ENCODE assay signal across 8 mouse cellular contexts in the genomic region with DNA sequence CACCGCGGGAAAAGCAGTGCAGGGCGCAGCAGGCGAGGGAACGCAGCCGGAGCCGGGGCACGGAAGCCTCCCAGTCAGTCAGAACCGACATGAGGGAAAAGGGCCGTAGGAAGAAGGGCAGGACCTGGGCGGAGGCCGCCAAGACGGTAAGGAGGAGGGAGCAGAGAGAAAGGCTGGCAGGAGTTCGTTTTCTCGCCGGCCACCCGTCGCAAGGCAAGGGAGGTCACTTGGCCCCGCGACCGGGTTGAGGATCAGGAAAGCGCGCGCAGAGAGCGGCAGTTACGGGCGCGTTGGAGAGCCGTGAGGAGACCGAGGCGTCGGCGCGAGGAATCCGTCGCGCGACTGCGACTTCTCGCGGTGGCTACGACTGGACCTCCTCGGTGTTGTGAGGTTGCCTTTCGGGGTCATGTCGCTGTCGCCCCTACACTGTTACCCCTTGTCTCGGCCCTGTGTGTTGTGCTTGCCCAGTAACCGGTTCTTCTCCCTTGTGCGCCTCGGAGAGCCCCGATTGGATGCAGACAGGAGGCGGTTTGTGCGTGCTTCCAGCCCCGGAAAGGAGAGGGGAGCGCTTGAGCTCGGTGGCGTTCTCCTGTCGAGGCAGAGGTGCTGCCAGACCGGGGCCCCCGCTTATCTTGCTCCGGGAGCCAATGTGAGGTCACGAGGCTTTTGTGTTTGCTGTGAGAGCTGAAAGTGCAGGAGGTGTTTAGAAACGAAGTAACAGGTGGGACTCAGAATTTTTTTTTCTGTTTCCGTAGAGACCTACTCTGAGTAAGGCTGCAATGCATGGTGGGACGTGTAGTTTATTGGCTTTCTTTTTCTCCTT. TPM values are rescaled to one million over a fixed set of nuclear protein-coding genes. Genes with fewer than 3 reads are reported as not detected.
DNase-seq lines count a peak whose midpoint lies in the region; ATAC-seq and TF ChIP-seq lines count a peak whose summit lies in the region.

No protein-coding gene starts in this region.

- H3K9ac ChIP-seq in forebrain, embryonic 12.5 days: peak overlapping the region; percentile 89
- peak overlapping the region; percentile 99 for H3K9ac ChIP-seq in heart, embryonic 16.5 days (ENCODE audit: low read length)
- H3K9ac ChIP-seq in liver, embryonic 15.5 days: peak overlapping the region; percentile 98
- peak overlapping the region; percentile 87 for H3K9ac ChIP-seq in neural tube, embryonic 11.5 days (ENCODE audit: low read length)
- H3K9ac ChIP-seq in stomach, embryonic 16.5 days (ENCODE audit: low read length): peak overlapping the region; percentile 98

- no peaks in the 10 kb centered on the region for H3K9me3 ChIP-seq in E14TG2a.4 (ENCODE audit: low read length)
- H3K9me3 ChIP-seq in forebrain, embryonic 12.5 days: no peaks in the 10 kb centered on the region
- no peaks in the 10 kb centered on the region for H3K9me3 ChIP-seq in heart, embryonic 16.5 days (replicated peaks; ENCODE audit: control insufficient read depth, low read length)
- no peaks in the 10 kb centered on the region for H3K9me3 ChIP-seq in liver, embryonic 15.5 days (replicated peaks)
- H3K9me3 ChIP-seq in neural tube, embryonic 11.5 days (ENCODE audit: control insufficient read depth, low read length): no peaks in the 10 kb centered on the region
- H3K9me3 ChIP-seq in stomach, embryonic 16.5 days (replicated peaks; ENCODE audit: control insufficient read depth, low read length): no peaks in the 10 kb centered on the region

- H3K4me1 ChIP-seq in E14TG2a.4 (replicated peaks; ENCODE audit: low read depth, low read length): peaks cover 69% of the 10 kb centered on the region
- peaks cover 14% of the 10 kb centered on the region for H3K4me1 ChIP-seq in forebrain, embryonic 12.5 days
- peaks cover 19% of the 10 kb centered on the region for H3K4me1 ChIP-seq in heart, embryonic 16.5 days (ENCODE audit: control insufficient read depth, insufficient read depth, low read length)
- peaks cover 45% of the 10 kb centered on the region for H3K4me1 ChIP-seq in liver, embryonic 15.5 days (replicated peaks)
- 0 out of 2 replicates have a peak, but pooled peaks cover 3% of the 10 kb centered on the region for H3K4me1 ChIP-seq in neural tube, embryonic 11.5 days (ENCODE audit: control insufficient read depth, insufficient read depth, low read length)
- H3K4me1 ChIP-seq in stomach, embryonic 16.5 days (ENCODE audit: control insufficient read depth, insufficient read depth, low read length): peaks cover 21% of the 10 kb centered on the region

- ATAC-seq in forebrain, embryonic 12.5 days (ENCODE audit: low FRiP score): peak; percentile 68
- peak; percentile 28 for ATAC-seq in heart, embryonic 16.5 days (replicated peaks; ENCODE audit: extremely low read depth, insufficient read depth, low FRiP score)
- peak; percentile 54 for ATAC-seq in liver, embryonic 15.5 days (ENCODE audit: insufficient read depth)
- peak; percentile 51 for ATAC-seq in neural tube, embryonic 11.5 days (ENCODE audit: insufficient read depth, low FRiP score, low TSS enrichment)
- peak; percentile 33 for ATAC-seq in stomach, embryonic 16.5 days (ENCODE audit: insufficient read depth, low FRiP score)

- H3K4me3 ChIP-seq in E14TG2a.4 (replicated peaks; ENCODE audit: low read length): peak overlapping the region; percentile 99
- H3K4me3 ChIP-seq in forebrain, embryonic 12.5 days (replicated peaks): peak overlapping the region; percentile 93
- H3K4me3 ChIP-seq in heart, embryonic 16.5 days (ENCODE audit: low read length): peak overlapping the region; percentile 100
- H3K4me3 ChIP-seq in liver, embryonic 15.5 days (replicated peaks): peak overlapping the region; percentile 94
- H3K4me3 ChIP-seq in neural tube, embryonic 11.5 days (ENCODE audit: low read depth, low read length): peak overlapping the region; percentile 82
- H3K4me3 ChIP-seq in stomach, embryonic 16.5 days (replicated peaks; ENCODE audit: low read length): peak overlapping the region; percentile 99

- peak overlapping the region; percentile 65 for H3K4me2 ChIP-seq in forebrain, embryonic 12.5 days
- H3K4me2 ChIP-seq in heart, embryonic 16.5 days (ENCODE audit: low read depth, low read length): peak overlapping the region; percentile 65
- H3K4me2 ChIP-seq in liver, embryonic 15.5 days: peak overlapping the region; percentile 84
- H3K4me2 ChIP-seq in neural tube, embryonic 11.5 days (ENCODE audit: low read depth): peak overlapping the region; percentile 65
- H3K4me2 ChIP-seq in stomach, embryonic 16.5 days (ENCODE audit: low read depth, low read length): peak overlapping the region; percentile 51

- H3K27me3 ChIP-seq in E14TG2a.4 (ENCODE audit: insufficient read depth, low read length): no peaks in the 10 kb centered on the region
- H3K27me3 ChIP-seq in forebrain, embryonic 12.5 days: no peaks in the 10 kb centered on the region
- H3K27me3 ChIP-seq in heart, embryonic 16.5 days (ENCODE audit: control insufficient read depth, insufficient read depth, low read length): no peaks in the 10 kb centered on the region
- H3K27me3 ChIP-seq in liver, embryonic 15.5 days: no peaks in the 10 kb centered on the region
- H3K27me3 ChIP-seq in neural tube, embryonic 11.5 days (ENCODE audit: control insufficient read depth, insufficient read depth, low read length): no peaks in the 10 kb centered on the region
- H3K27me3 ChIP-seq in stomach, embryonic 16.5 days (ENCODE audit: control insufficient read depth, insufficient read depth, low read length): no peaks in the 10 kb centered on the region

- under 1% methylated on average over 62 of the region's 65 CpGs for WGBS in forebrain, embryonic 12.5 days
- 0% methylated on average over 65 of the region's 65 CpGs for WGBS in heart, embryonic 16.5 days
- under 1% methylated on average over 65 of the region's 65 CpGs for WGBS in liver, embryonic 15.5 days (ENCODE audit: insufficient replicate concordance)
- WGBS in neural tube, embryonic 11.5 days: under 1% methylated on average over 64 of the region's 65 CpGs
- WGBS in stomach, embryonic 16.5 days: under 1% methylated on average over 65 of the region's 65 CpGs

- H3K27ac ChIP-seq in forebrain, embryonic 12.5 days: peak overlapping the region; percentile 96
- H3K27ac ChIP-seq in heart, embryonic 16.5 days (ENCODE audit: low read length): peak overlapping the region; percentile 99
- peak overlapping the region; percentile 97 for H3K27ac ChIP-seq in liver, embryonic 15.5 days (replicated peaks)
- peak overlapping the region; percentile 91 for H3K27ac ChIP-seq in neural tube, embryonic 11.5 days (ENCODE audit: low read depth, low read length)
- H3K27ac ChIP-seq in stomach, embryonic 16.5 days (ENCODE audit: low read length): peak overlapping the region; percentile 99

- DNase-seq in c-Kit-positive CD71-positive TER-119-positive erythroid progenitor cells, embryonic 14.5 days (ENCODE audit: low spot score): peak; percentile 85
- peak; percentile 71 to 90 for DNase-seq in kidney, postnatal 25 days
- DNase-seq in neural tube, embryonic 11.5 days (ENCODE audit: low spot score): peak; percentile 76

- H3K36me3 ChIP-seq in E14TG2a.4 (ENCODE audit: insufficient read depth, low read length): peaks cover 48% of the 10 kb centered on the region
- peaks cover 6% of the 10 kb centered on the region; the same call in 1 of the 2 replicates for H3K36me3 ChIP-seq in forebrain, embryonic 12.5 days (replicated peaks)
- H3K36me3 ChIP-seq in heart, embryonic 16.5 days (ENCODE audit: control insufficient read depth, insufficient read depth): no peaks in the 10 kb centered on the region
- H3K36me3 ChIP-seq in liver, embryonic 15.5 days (replicated peaks): peaks cover 11% of the 10 kb centered on the region
- H3K36me3 ChIP-seq in neural tube, embryonic 11.5 days (ENCODE audit: control insufficient read depth, insufficient read depth, low read length): no peaks in the 10 kb centered on the region
- H3K36me3 ChIP-seq in stomach, embryonic 16.5 days (ENCODE audit: control insufficient read depth, insufficient read depth, low read length): no peaks in the 10 kb centered on the region

- no peak for TF ChIP-seq CTCF in E14TG2a.4 (conservative IDR thresholded peaks at IDR 0.05; ENCODE audit: low read length)

RNA-seq across cellular contexts. Expression of a gene that starts 0.6 kb away (rescaled TPM):
- polyA plus RNA-seq in forebrain, embryonic 12.5 days (2016; fragmentation: Nextera tagmentation; extraction: Ambion mirVana): 19.6 and 20.7 TPM in 2 replicates
- polyA plus RNA-seq in heart, embryonic 16.5 days (2015; fragmentation: Nextera tagmentation; extraction: Ambion mirVana): 15.6 and 16.3 TPM in 2 replicates
- polyA plus RNA-seq in liver, embryonic 15.5 days (2015; fragmentation: Nextera tagmentation; extraction: Ambion mirVana): 9.5 and 10.9 TPM in 2 replicates
- polyA plus RNA-seq in neural tube, embryonic 11.5 days (2014; fragmentation: Nextera tagmentation; extraction: Ambion mirVana): 13.6 and 15.1 TPM in 2 replicates
- polyA plus RNA-seq in stomach, embryonic 16.5 days (2015; fragmentation: Nextera tagmentation; extraction: Ambion mirVana): 18.3 and 18.8 TPM in 2 replicates

Comparison
In these comparisons a context has a peak if more than half of its experiments do, and no peak if none do; other contexts are left out.
1. Peak in every context shown above with its lines: DNase-seq, ATAC-seq, H3K4me3 ChIP-seq and H3K27ac ChIP-seq.